Mouse (Mus musculus) testis, adult 2 months (tissue): ENCODE data around the gene Dok1.

Source experiments
- CTCF ChIP-seq: fragments of 200-500 bp; IDR thresholded peaks from 2 replicates; pipeline ENCODE4 v1.5.1; 2012; ENCODE audit warnings: low read depth, mild to moderate bottlenecking, inconsistent platforms, low read length, moderate library complexity; ENCODE audit not compliant: control insufficient read depth, insufficient read depth, insufficient replicate concordance
- POLR2A ChIP-seq: fragments of 200-500 bp; IDR thresholded peaks from 2 replicates; pipeline ENCODE4 v1.6.1; 2012; ENCODE audit warnings: low read depth, mild to moderate bottlenecking, inconsistent platforms, low read length, moderate library complexity; ENCODE audit not compliant: control insufficient read depth

- no peak for TF ChIP-seq CTCF
- no peak for TF ChIP-seq POLR2A
Observed at GRCm38 (mm10) chr6:83004872-83005271, 28.4 kb downstream of the Dok1 start.
